Mouse (Mus musculus) lung, embryonic 14.5 days (tissue): ENCODE results near the gene Ypel2. TPM values are rescaled to one million over a fixed set of nuclear protein-coding genes. Genes with fewer than 3 reads are reported as not detected.

ENCODE experiments used
- ATAC-seq: fragments of 200-750 bp; cut with Nextera tagmentation; 2 replicates; pipeline ENCODE4 v1.8.0; 2017; ENCODE audit warnings: mild to moderate bottlenecking, moderate TSS enrichment, moderate library complexity; ENCODE audit not compliant: insufficient read depth
- DNase-seq: peaks from one replicate; pipeline ENCODE4 v3.0.0-alpha.2; 2015
- H3K27ac ChIP-seq: fragments of 300-500 bp; sonication (generic); 2 replicates; pipeline ENCODE4 v1.5.1; 2014; ENCODE audit warnings: low read depth, mild to moderate bottlenecking, moderate library complexity
- H3K27me3 ChIP-seq: fragments of 300-500 bp; sonication (generic); 2 replicates; pipeline ENCODE4 v1.6.1; 2014; ENCODE audit warnings: low read length, control low read depth; ENCODE audit not compliant: insufficient read depth
- H3K36me3 ChIP-seq: fragments of 300-500 bp; sonication (generic); 2 replicates; pipeline ENCODE4 v1.6.1; 2014; ENCODE audit warnings: control low read depth; ENCODE audit not compliant: insufficient read depth
- H3K4me1 ChIP-seq: fragments of 300-500 bp; sonication (generic); 2 replicates; pipeline ENCODE4 v1.6.1; 2014; ENCODE audit warnings: antibody characterized with exemption, control low read depth; ENCODE audit not compliant: insufficient read depth
- H3K4me2 ChIP-seq: fragments of 300-500 bp; sonication (generic); 2 replicates; pipeline ENCODE4 v1.6.1; 2014; ENCODE audit warnings: mild to moderate bottlenecking
- H3K4me3 ChIP-seq: fragments of 300-500 bp; sonication (generic); 2 replicates; pipeline ENCODE4 v1.5.1; 2014; ENCODE audit warnings: low read depth, low read length
- H3K9ac ChIP-seq: fragments of 300-500 bp; sonication (generic); 2 replicates; pipeline ENCODE4 v1.6.1; 2014
- H3K9me3 ChIP-seq: fragments of 300-500 bp; sonication (generic); 2 replicates; pipeline ENCODE4 v1.6.1; 2016; ENCODE audit warnings: low read depth, low read length, control low read depth
- CTCF ChIP-seq: IDR thresholded peaks from 2 replicates; pipeline ENCODE4 v1.5.1; 2016; ENCODE audit warnings: antibody characterized with exemption, low read depth
- WGBS: fragments of 180-500 bp; shearing (Covaris S2); extraction: QIAGEN DNeasy Blood & Tissue Kit; methylation state at CpG from one replicate; pipeline ENCODE4 v1.1.7; 2014; 5-methylcytosine and 5-hydroxymethylcytosine counted together
- polyA plus RNA-seq: library from polyadenylated mRNA; unstranded; fragments of >200 nt; fragmentation: Nextera tagmentation; extraction: Ambion mirVana; gene quantifications from 2 replicates; pipeline ENCODE4 v1.2.1, GENCODE M21; 2014

Ypel2 gene
- polyA plus RNA-seq, 1 experiment from 2014 or later = 6.8 TPM

GRCm38 (mm10) chr11:87010476-87010875 is 17.0 kb upstream of the Ypel2 start:
- WGBS = 18% methylated on average over 9 of the region's 9 CpGs
- no peaks in the 10 kb centered on the region for H3K9me3 ChIP-seq
- H3K9ac ChIP-seq = no peak overlapping the region
- ATAC-seq (peak; percentile 54), DNase-seq (peak; percentile 90)
- peak; percentile 81 for TF ChIP-seq CTCF
- H3K36me3 ChIP-seq = no peaks in the 10 kb centered on the region
- H3K4me3 ChIP-seq = no peak overlapping the region
- no peak overlapping the region for H3K27ac ChIP-seq
- no peak overlapping the region for H3K4me2 ChIP-seq
- no peaks in the 10 kb centered on the region for H3K27me3 ChIP-seq
- H3K4me1 ChIP-seq = no peaks in the 10 kb centered on the region

- Histone ChIP-seq H3K4me1 (no peaks in the 10 kb centered on the region), H3K27me3 (no peaks in the 10 kb centered on the region), H3K27ac (no peak overlapping the region), H3K4me2 (no peak overlapping the region), H3K4me3 (no peak overlapping the region), H3K9ac (no peak overlapping the region), H3K36me3 (no peaks in the 10 kb centered on the region), H3K9me3 (no peaks in the 10 kb centered on the region)
- WGBS = 29% methylated on average over 8 of the region's 8 CpGs
- DNase-seq (peak; percentile 80), ATAC-seq (peak; percentile 17; the same call in 1 of the 2 replicates)
- no peak for TF ChIP-seq CTCF
These were observed 13.9 kb upstream of the Ypel2 start for GRCm38 (mm10) chr11:87007371-87007770.

DNA sequence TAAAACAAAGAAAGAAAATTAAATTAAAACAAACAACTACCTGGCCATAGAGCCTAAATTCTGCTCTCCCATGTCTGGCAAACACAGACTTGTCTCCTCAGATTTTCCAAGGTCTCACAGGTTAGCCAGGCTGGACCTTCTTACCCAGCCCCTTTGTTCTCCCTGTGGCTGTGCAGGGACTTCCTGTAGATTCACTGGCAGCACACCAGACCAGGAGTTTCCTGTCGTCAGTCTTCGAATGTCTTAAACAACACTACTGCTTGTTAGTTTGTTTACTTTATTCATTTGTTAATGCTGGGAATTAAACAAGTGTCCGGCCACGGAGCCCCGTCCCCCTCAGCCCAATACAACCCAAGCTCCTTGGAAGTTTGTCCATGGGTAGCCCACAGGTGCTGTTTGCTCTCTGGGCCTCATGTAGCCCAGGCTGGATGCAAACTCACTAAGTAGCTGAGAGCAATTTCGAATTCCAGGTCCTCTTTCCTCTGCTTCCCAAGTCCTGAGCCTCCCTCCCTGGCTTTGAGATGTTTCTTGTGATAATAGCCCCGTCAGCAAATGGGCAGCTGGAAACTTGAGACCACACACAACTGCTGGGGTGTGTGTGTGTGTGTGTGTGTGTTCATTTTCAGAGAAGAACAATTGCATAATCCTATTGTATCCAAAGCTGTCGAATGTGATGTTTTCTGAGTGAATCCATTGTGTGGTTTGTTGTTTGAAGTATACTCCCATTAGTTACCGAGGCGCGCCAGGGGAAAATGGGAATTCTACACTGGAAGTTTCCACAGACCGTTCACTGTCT is 11.7 kb upstream of the Ypel2 start:
- ATAC-seq (no peak), DNase-seq (peak; percentile 55)
- 39% methylated on average over 12 of the region's 12 CpGs for WGBS
- Histone ChIP-seq H3K27me3 (no peaks in the 10 kb centered on the region), H3K27ac (peak overlapping the region; percentile 67), H3K36me3 (no peaks in the 10 kb centered on the region), H3K4me1 (no peaks in the 10 kb centered on the region), H3K9me3 (no peaks in the 10 kb centered on the region), H3K9ac (no peak overlapping the region), H3K4me3 (no peak overlapping the region), H3K4me2 (no peak overlapping the region)
- no peak for TF ChIP-seq CTCF

GRCm38 (mm10) chr11:87002078-87002829 is 8.7 kb upstream of the Ypel2 start:
- Histone ChIP-seq H3K4me2 (no peak overlapping the region), H3K4me3 (no peak overlapping the region), H3K4me1 (no peaks in the 10 kb centered on the region), H3K27ac (no peak overlapping the region; the same call in 1 of the 2 replicates), H3K9me3 (no peaks in the 10 kb centered on the region), H3K27me3 (no peaks in the 10 kb centered on the region), H3K9ac (no peak overlapping the region), H3K36me3 (no peaks in the 10 kb centered on the region)
- DNase-seq (no peak), ATAC-seq (no peak)
- TF ChIP-seq CTCF = no peak
- 72% methylated on average over 10 of the region's 10 CpGs for WGBS

DNA sequence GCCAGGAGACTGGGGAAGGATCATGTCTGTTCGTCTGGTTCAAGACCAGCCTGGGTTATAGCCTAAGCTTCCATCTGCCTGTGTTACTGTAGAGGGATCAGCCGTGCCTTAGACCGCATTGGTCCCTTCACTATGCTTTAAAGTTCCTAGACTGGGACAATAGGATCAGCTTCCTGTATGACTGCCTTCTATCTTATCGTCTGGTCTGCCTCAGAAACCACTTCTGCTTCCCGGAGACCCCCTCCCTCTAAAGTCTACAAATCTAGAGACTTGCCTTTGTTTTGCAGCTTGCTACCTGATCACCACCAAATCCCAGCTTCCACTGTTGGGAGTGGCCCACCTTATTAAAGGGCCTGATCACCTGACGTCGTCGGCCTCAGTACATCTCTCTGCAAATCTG is 7.7 kb upstream of the Ypel2 start:
- Histone ChIP-seq H3K4me3 (no peak overlapping the region), H3K9me3 (no peaks in the 10 kb centered on the region), H3K4me2 (no peak overlapping the region), H3K9ac (no peak overlapping the region), H3K27ac (no peak overlapping the region), H3K27me3 (no peaks in the 10 kb centered on the region), H3K36me3 (no peaks in the 10 kb centered on the region), H3K4me1 (no peaks in the 10 kb centered on the region)
- 70% methylated on average over 8 of the region's 8 CpGs for WGBS
- DNase-seq = no peak
- ATAC-seq = no peak
- TF ChIP-seq CTCF = no peak

DNA sequence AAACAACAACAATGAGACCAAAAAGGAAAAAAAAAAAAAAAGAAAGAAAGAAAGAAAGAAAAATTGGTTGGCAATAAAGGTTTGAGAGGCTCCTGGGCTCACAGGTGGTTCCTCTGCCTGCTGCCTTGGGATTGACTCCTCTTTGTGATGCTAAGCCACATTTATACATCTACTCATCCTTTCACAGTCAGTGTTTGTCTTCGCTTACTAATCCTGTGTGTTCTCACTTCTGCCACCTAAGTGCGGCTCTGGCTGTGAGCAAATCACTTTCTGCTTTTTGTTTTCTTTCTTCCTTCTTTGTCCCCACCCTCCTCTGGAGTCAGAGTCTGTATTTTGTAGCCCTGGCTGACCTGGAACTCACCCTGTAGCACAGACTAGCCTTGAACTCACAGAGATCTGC is 2.8 kb upstream of the Ypel2 start:
- Histone ChIP-seq H3K36me3 (no peaks in the 10 kb centered on the region), H3K9ac (no peak overlapping the region), H3K4me1 (0 out of 2 replicates have a peak, but pooled peaks cover 6% of the 10 kb centered on the region), H3K4me3 (no peak overlapping the region), H3K4me2 (no peak overlapping the region), H3K9me3 (no peaks in the 10 kb centered on the region), H3K27me3 (no peaks in the 10 kb centered on the region), H3K27ac (0 out of 2 replicates have a peak overlapping the region, but pooled peaks have one; percentile 6)
- TF ChIP-seq CTCF = no peak
- ATAC-seq = no peak
- WGBS = 46% methylated on average over 2 of the region's 2 CpGs
- DNase-seq = no peak

DNA sequence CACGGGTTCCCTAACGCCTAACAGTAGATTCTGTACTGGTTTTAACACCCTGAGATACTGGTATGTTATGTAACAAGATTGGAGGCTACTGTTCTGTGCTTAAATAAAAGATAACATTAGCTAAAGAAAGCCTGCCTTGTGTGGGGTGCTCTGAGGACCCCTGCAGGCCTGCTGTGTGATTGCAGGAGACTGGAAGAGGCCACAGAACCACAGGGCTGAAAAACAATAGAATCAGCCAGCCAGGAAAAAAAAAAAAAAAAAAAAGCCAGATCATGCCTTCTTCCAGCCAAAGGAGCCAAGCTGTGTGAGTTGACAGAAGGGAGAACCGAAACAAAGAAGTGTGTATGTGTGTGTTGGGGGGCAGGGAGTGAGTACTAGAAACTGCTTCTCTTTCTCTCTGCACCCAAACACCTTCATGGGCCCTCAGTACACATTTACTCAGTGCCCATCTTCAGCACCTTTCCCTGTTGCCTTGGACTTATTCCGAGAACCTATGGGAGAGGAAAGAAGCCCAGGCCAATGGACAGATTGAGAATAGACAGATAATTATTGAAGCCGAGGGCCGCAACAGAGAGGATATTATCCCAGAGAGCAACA is 2.2 kb upstream of the Ypel2 start:
- H3K4me2 ChIP-seq = no peak overlapping the region
- 0 out of 2 replicates have a peak, but pooled peaks cover 6% of the 10 kb centered on the region for H3K4me1 ChIP-seq
- H3K36me3 ChIP-seq = no peaks in the 10 kb centered on the region
- H3K9ac ChIP-seq = no peak overlapping the region
- H3K4me3 ChIP-seq = no peak overlapping the region
- ATAC-seq = no peak
- peak overlapping the region; percentile 6; the same call in 1 of the 2 replicates for H3K27ac ChIP-seq
- WGBS = 46% methylated on average over 6 of the region's 6 CpGs
- DNase-seq = peak; percentile 85
- TF ChIP-seq CTCF = peak; percentile 86
- no peaks in the 10 kb centered on the region for H3K9me3 ChIP-seq
- H3K27me3 ChIP-seq = no peaks in the 10 kb centered on the region
